ENCODE assay signal across 9 mouse cellular contexts in genomic region chr6:100204436-100204835, GRCm38 (mm10).
A peak's percentile ranks its signal among the peaks of the same experiment; 100 is the strongest.
DNase-seq lines count a peak whose midpoint lies in the region; ATAC-seq lines count a peak whose summit lies in the region.
"Had no signal": no experiment of that assay in that cellular context is flagged by ENCODE, and none has a peak within 500 bp of the region (broad histone marks: within the 10 kb centered on the region; RNA-seq: fewer than 3 reads in every experiment).

No protein-coding gene starts in this region.

- H3K27me3 ChIP-seq in forebrain, embryonic 13.5 days = peaks cover 10% of the 10 kb centered on the region
- no peaks in the 10 kb centered on the region for H3K27me3 ChIP-seq in forebrain, embryonic 16.5 days (replicated peaks; ENCODE audit: control insufficient read depth, insufficient read depth, low read length)
- H3K27me3 ChIP-seq in stomach, embryonic 16.5 days (ENCODE audit: control insufficient read depth, insufficient read depth, low read length) = no peaks in the 10 kb centered on the region; the same call in 1 of the 2 replicates

- H3K4me3 ChIP-seq in forebrain, embryonic 13.5 days = no peak overlapping the region
- no peak overlapping the region for H3K4me3 ChIP-seq in forebrain, embryonic 16.5 days (replicated peaks; ENCODE audit: low read length)
- H3K4me3 ChIP-seq in stomach, embryonic 16.5 days (replicated peaks; ENCODE audit: low read length) = no peak overlapping the region
- H3K4me3 ChIP-seq: liver, embryonic 12.5 days had no signal

- 26% methylated on average over 7 of the region's 7 CpGs for WGBS in forebrain, embryonic 13.5 days
- WGBS in forebrain, embryonic 16.5 days = 19% methylated on average over 7 of the region's 7 CpGs
- 8% methylated on average over 7 of the region's 7 CpGs for WGBS in stomach, embryonic 16.5 days

- H3K9me3 ChIP-seq in forebrain, embryonic 13.5 days (replicated peaks) = no peaks in the 10 kb centered on the region
- no peaks in the 10 kb centered on the region for H3K9me3 ChIP-seq in forebrain, embryonic 16.5 days (ENCODE audit: control insufficient read depth, low read length)
- H3K9me3 ChIP-seq in stomach, embryonic 16.5 days (replicated peaks; ENCODE audit: control insufficient read depth, low read length) = no peaks in the 10 kb centered on the region
- H3K9me3 ChIP-seq: liver, embryonic 12.5 days had no signal

- no peaks in the 10 kb centered on the region for H3K36me3 ChIP-seq in forebrain, embryonic 13.5 days (ENCODE audit: poor library complexity, severe bottlenecking)
- H3K36me3 ChIP-seq in forebrain, embryonic 16.5 days (ENCODE audit: control insufficient read depth, insufficient read depth) = no peaks in the 10 kb centered on the region
- no peaks in the 10 kb centered on the region for H3K36me3 ChIP-seq in stomach, embryonic 16.5 days (ENCODE audit: control insufficient read depth, insufficient read depth, low read length)
- H3K36me3 ChIP-seq: liver, embryonic 12.5 days had no signal

- no peak overlapping the region for H3K4me2 ChIP-seq in forebrain, embryonic 13.5 days
- H3K4me2 ChIP-seq in forebrain, embryonic 16.5 days (ENCODE audit: low read length) = no peak overlapping the region
- H3K4me2 ChIP-seq in stomach, embryonic 16.5 days (ENCODE audit: low read depth, low read length) = no peak overlapping the region
- H3K4me2 ChIP-seq: liver, embryonic 12.5 days had no signal

- H3K27ac ChIP-seq in forebrain, embryonic 13.5 days = no peak overlapping the region
- no peak overlapping the region for H3K27ac ChIP-seq in forebrain, embryonic 16.5 days (ENCODE audit: low read length)
- no peak overlapping the region for H3K27ac ChIP-seq in stomach, embryonic 16.5 days (ENCODE audit: low read length)
- H3K27ac ChIP-seq: liver, embryonic 12.5 days had no signal

- peak; percentile 29; the same call in 1 of the 2 replicates for ATAC-seq in forebrain, embryonic 13.5 days
- no peak for ATAC-seq in forebrain, embryonic 16.5 days
- ATAC-seq in stomach, embryonic 16.5 days (ENCODE audit: insufficient read depth, low FRiP score) = peak; percentile 23; the same call in 1 of the 2 replicates
- no peak for ATAC-seq in megakaryocyte-erythroid progenitor cell, adult 5-6 weeks (replicated peaks; ENCODE audit: low FRiP score, low TSS enrichment, poor library complexity, severe bottlenecking)
- ATAC-seq: liver, embryonic 12.5 days had no signal

- no peak overlapping the region for H3K9ac ChIP-seq in forebrain, embryonic 13.5 days
- no peak overlapping the region for H3K9ac ChIP-seq in forebrain, embryonic 16.5 days (replicated peaks; ENCODE audit: low read depth, low read length)
- H3K9ac ChIP-seq in stomach, embryonic 16.5 days (ENCODE audit: low read length) = no peak overlapping the region
- H3K9ac ChIP-seq: liver, embryonic 12.5 days had no signal

- DNase-seq in right cerebral cortex, postnatal 14 days = peak; percentile 22
- no peak for DNase-seq in right cerebral cortex, postnatal 10 days (ENCODE audit: low spot score in 2 of 2)
- DNase-seq in kidney, postnatal 10 days = peak; percentile 81
- no peak for DNase-seq in yolk sac, embryonic 10.5 days (ENCODE audit: low spot score)

- H3K4me1 ChIP-seq in forebrain, embryonic 13.5 days = peaks cover 52% of the 10 kb centered on the region
- H3K4me1 ChIP-seq in forebrain, embryonic 16.5 days (replicated peaks; ENCODE audit: control insufficient read depth, insufficient read depth, low read length) = peaks cover 22% of the 10 kb centered on the region
- peaks cover 12% of the 10 kb centered on the region for H3K4me1 ChIP-seq in stomach, embryonic 16.5 days (ENCODE audit: control insufficient read depth, insufficient read depth, low read length)

Comparison
In these comparisons a context has a peak if more than half of its experiments do, and no peak if none do; other contexts are left out.
1. ATAC-seq: peak in forebrain, embryonic 13.5 days (single experiment) and stomach, embryonic 16.5 days (single experiment); none in forebrain, embryonic 16.5 days (single experiment) and megakaryocyte-erythroid progenitor cell, adult 5-6 weeks (single experiment).
2. DNase-seq: peak in right cerebral cortex, postnatal 14 days (single experiment) and kidney, postnatal 10 days (single experiment); none in right cerebral cortex, postnatal 10 days (0 of 2) and yolk sac, embryonic 10.5 days (single experiment).